Mouse (Mus musculus): Measurements from ENCODE around the gene Dhh.

Dhh gene

DNA sequence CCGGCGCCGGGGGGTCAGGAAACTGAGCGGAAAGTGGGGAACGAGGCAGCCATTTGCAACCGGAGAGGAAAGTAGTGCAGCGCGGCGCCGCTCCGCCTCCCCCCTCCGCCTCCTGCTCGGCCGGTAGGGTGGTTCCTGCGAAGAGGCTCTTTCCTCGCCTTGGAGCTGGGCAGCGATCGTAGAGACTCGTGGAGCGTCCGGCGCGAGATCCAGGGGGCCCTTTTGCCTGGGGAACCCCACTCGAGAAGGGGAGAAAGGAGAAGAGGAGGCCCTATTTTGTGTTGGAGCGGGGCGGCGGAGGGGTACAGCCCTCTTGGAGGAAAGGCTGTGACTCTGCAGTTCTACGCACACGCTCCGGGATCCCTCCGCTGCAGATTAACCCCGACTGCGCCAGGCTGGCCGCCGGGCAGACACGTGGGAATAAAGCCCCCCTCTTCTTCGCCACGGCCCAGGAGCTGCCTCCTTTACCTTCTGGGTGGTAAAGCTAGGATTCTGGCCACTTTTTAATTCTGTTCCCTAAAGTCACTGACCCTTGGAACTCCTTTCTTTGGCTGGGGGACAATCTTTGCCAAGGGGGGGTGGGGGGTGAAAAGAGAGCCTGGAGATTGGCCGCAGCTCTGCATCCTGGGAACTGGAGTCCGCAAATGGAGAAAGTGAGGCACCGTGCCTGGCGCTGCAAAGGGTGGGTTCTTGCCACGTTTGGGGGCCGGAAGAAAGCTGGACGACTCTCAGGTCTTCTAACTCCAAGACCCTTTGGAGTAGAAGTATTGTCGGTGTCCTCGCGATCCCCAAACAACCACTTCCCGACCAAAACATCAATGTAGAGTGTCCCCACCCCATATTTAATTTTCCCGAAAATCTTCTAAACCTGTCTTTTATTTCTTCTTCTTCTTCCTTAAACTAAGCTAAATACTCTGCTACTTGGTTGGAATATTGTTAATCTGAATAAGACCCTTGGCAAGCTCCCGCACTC lies 26.1 kb downstream of the Dhh start:
- DNase-seq (ENCODE audit: extremely low read depth, low read depth) = peak; percentile 93

DNA sequence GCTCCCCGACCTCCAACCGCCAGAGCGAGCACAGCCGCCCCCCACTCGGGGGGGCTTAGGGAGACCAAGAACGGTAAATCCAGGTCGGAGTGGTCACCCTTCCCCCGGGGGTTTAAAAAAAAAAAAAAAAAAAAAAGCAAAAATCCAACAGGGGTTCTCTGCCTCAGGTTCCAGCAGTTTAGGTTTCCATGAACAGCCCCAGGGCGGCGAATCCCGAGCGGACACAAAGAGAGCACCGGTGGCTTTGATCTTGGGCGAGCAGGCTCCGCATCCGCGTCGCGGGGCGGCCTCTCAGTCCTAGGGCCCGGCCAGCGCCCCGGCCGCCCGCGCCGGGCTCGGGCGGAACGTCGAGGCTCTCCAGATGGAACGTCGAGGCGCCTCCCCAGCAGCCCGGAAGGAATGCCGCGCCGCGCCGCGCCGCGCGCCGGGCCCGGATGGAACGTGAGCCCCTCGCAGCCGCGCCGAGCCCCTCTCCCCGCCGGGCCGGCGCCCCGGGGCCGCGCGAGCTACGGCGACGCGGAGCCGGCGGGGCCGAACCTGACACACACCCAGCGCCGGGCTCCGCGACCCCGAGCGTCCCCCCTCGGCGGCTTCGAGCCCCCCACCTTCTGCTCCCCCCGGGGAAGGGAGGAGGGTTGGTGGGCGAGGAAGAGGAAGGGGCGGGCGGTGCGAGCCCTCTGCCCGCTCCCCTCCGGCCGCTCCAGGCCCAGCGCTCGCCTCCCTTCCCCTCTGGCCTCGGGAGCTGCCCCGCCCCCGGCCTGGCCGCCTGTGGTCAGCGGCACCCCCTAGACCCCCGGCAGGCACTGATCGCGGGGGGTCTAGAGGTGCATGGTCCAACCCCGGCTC lies 27.0 kb downstream of the Dhh start, which contains the start of gene Kmt2d:
Kmt2d (minus strand) TSS at position 135 of the 846 bp plus-strand sequence.
- DNase-seq (ENCODE audit: extremely low read depth, low read depth) = no peak

DNA sequence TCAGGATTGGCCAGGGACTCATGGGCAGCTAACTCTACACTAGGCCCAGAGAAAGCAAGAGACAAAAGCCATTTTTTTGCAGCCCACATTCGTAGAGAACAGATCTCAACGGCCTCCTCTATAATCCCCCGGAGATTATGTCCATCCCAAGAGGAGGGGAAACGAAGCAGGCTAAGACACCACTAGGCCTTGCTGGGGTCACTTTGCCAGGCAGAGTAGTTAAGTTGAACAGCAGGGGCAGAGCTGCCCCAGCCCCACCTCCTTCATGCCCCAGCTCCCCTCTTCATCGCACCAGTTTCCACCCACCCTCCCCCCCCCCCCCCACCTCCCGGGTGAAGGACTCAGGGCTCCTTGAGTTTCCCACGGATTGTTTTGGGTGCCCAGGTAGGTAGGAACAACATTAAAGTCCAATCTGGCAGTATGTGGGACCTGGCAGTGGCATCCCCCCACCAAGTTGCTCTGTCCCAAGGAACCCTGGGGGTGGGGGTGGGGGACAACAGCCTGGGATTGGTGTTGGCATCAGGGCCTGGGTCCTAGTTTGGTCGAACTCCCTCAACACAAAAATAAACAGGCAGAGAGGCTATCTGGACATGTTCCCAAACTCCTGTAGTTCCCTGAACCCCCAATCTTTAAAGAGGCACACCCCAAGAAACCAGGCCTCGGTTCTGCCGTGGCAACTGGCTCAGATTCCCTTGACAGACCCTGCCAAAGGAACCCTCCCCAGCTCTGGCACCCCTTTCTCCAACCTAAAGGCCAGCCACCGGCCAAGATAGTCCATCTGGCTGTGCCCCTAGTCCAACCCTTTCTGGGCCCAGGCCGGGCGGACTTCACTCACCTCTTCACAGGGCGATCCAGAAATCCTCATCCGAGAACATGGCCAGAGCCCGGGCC lies 27.9 kb downstream of the Dhh start:
- DNase-seq (ENCODE audit: extremely low read depth, low read depth) = no peak

DNA sequence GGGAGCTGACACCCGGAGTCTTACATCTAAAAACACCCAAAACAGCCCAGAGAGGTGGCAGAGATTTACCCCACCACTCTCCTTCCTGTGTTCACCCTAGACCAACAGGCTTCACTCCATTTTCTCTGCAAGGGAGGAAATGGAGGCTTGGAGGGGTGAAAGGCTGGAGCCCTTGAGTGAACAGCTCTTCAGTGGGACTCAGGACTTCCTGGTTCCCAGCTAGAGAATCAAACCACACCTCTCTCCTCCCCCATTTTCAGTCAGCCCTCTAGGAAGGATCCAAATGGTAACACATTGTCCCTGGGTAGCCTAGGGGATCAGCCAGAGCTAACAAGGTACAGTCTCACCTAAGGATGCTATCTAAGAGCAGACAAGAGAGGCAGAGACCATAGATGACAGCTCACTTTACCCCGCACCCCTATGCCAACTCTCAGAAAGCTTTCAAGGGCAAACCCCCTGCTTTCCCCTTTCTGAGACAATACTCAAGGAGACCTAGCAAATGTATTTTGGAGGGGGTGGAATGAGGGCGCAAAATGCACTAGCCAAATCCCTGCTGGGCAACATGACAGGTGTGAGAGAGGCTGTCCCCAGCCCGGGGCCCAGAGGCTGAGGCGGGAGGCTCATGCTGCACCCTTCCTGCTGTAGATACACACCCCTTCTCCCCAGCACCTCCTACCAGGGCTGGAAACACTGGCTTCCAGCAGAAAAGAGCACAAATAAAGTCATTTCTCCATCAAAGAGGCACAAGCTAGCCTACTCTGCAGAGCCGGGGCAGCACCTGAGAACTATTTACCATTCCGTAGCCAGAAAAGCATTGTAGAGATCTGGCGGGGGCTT lies 28.8 kb downstream of the Dhh start:
- DNase-seq (ENCODE audit: extremely low read depth, low read depth) = no peak

DNA sequence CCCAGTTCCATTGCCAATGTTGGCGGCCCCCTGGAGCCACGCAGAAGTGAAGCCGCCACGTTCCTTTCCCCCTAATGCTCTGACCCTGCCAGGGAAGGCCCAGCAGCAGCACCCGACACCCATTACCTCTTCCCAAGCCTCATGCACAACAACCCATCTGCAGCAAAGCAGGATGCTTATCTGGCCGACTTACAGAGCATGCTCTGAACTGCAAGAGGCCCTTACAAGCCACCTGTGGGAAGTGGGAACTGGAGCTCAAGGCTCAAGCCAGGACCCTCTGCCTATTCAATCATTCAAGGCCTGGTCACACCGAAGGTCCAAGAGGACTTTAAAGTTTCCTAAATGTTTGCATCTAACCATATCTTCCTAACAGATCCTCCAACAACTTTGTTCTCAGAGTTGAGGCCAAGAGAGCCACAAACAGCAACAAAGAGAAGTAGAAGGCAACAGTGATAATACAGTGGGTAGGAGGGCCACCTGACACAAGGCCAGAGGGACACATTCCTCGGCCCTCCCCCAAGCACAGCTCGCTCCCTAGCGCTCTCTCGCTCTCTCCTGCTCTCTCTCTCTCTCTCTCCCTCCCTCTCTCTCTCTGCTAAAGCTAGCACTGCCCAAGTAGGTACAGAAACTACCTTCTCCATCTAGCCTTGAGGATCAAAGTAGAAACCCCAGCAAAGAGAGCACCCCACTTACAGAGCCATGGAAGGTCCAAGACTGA lies 29.8 kb downstream of the Dhh start:
- DNase-seq (ENCODE audit: extremely low read depth, low read depth) = no peak

DNA sequence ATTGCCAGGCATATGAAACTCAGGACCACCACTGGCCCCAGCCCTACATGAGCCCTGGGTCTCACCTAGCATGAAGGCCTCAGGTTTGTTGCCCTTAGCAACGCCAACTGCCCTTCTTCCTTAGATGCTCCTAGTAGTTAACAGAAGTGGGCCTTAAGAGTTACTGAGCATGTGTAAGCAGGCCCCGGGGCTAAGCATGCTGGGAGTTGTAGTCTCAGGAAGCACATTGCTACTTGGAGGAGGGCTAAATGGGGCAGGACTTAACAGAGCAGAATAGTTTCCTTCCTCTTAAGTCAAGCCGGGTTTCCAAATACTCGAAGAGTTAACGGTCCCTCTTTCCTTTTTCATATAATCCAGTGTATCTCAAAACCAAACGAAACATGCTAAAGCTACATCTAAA lies 31.0 kb downstream of the Dhh start:
- peak; percentile 86 for DNase-seq (ENCODE audit: extremely low read depth, low read depth)

DNA sequence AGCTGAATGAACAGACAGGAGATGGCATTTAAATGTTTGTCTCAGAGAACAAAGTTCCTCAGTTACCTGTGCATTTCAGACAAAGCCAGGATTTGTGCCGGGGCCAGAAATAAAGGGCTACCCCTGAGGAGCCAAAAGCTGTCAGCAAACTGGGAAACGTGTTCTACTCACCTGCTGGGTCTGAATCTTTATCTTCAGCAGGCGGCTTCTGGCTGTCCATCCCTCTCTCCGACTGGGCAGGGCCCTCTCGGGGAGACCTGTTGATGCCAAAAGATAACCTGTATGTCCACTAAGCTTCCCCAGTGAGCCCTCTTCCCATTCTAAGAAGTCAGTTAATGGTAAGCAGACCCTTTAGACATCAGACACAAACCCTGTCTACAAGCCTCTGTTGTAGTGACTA lies 31.8 kb downstream of the Dhh start:
- DNase-seq (ENCODE audit: extremely low read depth, low read depth) = no peak

DNA sequence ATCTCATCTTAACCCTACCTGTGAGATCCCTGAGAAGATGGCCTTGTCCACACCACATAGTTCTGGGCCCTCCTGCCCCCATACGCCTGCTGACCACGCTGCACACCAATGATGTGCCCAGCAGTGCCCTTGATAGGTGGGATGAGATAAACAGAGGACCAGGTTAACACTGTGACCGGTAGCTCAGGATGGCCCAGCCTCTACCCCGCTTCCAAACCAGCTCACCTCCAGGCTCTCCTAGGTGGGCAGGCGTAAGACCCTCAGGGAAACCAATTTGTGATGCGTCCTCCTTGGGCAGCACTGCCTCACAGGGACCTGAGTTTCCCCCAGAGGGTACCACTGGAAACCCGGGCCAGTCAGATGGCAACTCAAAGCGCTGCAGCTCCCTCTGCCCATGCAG lies 32.6 kb downstream of the Dhh start:
- no peak for DNase-seq (ENCODE audit: extremely low read depth, low read depth)

DNA sequence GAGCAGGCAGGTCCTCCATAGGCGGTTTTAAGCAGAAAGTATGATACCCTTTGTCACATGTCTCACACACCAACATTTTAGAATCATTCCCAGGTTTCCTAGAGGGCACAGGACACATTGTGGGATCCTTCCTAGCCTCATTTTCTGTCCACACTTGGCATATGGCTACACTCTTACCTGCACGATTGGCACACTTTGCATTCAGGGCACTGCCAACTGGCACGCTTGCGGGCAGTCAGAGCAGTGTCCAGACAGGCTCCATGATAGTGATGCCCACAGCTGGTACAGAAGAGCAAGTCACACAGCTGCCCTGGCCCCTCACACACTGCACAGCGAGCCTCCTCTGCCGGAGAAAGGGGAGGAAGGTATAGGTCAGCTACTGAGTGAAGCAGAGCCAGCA lies 33.4 kb downstream of the Dhh start:
- DNase-seq (ENCODE audit: extremely low read depth, low read depth) = no peak

DNA sequence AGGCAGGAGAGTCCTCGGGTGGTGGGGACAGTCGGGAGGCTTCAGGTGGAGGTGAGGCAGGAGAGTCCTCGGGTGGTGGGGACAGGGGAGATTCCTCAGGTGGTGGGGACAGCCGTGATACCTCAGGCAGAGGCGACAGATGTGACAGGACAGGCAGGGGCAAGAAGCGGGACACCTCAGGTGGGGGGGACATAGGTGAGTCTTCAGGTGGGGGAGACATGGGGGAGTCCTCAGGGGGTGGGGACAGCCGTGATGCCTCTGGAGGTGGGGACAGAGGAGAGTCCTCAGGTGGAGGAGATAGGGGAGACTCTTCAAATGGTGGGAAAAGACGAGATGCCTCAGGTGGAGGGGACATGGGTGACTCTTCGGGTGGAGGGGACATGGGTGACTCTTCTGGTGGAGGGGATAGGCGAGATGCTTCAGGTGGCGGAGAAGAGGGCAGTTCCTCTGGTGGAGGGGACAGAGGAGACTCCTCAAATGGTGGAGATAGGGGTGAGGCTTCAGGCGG lies 34.8 kb downstream of the Dhh start:
- DNase-seq (ENCODE audit: extremely low read depth, low read depth) = no peak

DNA sequence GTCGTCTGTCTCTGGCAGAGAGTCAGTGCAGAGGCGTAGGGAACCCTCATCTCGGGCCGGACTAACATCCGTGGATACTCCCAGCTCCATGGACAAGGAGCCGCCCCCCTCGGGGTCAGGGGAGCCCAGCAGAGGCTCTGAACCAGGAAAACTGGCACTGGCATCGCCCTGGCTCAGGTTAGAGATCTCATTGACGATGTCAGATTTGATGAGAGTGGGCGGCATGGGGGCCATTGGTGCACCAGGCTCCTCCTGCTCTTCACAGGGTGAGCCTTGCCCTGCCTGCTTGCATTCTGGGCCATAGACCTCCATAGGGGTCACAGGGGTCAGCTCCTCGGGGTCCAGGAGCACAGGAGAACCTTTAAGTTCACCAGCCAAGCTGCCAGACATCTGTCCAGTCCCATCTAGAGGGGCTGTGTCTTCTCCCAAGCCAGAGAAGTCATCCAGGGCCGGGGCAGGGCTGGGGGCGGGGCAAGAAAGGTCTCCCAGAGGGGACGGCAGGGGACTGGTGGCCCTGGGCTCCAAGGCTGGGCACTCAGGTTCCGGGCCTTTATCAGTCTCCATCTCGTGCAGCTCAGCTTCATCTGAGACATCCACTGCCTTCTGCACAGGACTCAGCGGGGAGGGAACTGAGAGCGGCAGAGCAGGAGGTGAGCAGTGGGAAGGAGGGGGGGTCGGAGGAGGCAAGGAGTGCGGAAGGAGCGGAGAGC lies 36.5 kb downstream of the Dhh start:
- no peak for DNase-seq (ENCODE audit: extremely low read depth, low read depth)

DNA sequence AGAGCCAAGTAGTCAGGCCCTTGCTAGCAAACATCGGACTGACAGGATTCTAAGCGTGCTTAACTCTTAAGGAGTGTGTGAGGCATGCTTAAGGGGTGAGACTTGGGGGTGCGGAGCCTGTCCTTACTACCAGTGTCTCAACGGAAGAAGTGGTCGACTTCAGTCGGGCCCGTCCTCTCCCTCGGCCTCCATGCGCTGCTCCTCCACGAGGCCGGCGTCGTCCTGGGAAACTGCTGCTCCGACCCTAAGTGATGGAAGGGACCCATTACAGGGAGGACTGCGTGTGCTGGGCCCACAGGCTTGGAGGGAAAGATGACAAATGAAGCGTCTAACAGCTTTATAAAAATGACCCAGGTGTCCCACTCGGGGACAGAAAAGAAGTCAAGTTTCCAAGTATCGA lies 37.4 kb downstream of the Dhh start:
- DNase-seq (ENCODE audit: extremely low read depth, low read depth) = no peak

DNA sequence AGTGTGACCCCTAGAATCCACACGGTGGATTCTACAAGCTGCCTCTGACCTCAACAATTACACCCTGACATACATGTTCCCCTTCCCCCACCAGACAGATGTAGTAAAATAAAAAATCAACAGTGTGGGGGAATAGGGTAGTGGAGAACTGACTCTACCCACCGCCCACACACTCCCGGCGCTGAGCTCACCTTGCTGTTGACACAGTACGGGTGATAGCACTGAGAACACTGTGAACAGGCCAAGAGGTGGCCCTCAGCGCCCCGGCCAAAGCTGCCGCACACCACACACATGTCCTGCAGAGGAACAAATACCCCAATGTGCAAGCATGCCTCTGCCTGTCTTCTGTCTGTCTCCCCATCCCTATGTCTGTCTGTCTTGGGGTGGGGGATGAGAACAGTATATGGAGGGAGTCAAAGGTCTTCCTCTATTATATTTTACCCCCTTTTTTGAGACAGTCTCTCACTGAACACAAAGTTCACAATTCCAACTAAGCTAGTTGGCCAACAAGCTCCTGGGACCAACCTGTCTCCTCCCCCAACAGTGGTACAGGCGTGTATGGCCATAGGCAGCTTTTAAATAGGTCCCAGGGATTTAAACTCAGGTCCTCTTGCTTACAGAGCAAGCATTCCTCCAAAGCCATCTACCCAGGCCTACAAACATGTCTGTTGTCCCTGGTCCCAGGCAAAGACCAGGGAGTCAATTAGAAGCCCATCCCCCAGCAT lies 38.9 kb downstream of the Dhh start:
- DNase-seq (ENCODE audit: extremely low read depth, low read depth) = no peak

DNA sequence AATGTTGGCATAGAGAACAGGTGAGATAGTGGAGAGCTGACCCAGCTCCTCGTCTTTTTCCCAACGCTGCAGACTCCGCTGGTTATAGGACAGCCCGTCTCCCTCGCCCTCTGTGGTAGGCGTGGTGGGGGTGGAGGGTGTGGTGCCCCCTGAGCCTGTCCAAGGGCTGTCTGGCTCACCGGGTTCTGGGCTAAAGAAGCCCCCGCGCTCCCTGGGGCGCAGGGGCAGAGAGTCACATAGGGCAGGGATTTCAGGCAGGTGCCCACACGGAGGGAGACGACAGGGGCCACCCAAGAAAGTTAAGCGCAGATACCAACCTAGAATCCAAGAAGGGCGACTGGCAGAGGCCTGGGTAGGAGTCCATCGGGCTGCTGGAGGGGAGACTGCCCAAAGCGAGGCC lies 44.1 kb downstream of the Dhh start:
- no peak for DNase-seq (ENCODE audit: extremely low read depth, low read depth)

DNA sequence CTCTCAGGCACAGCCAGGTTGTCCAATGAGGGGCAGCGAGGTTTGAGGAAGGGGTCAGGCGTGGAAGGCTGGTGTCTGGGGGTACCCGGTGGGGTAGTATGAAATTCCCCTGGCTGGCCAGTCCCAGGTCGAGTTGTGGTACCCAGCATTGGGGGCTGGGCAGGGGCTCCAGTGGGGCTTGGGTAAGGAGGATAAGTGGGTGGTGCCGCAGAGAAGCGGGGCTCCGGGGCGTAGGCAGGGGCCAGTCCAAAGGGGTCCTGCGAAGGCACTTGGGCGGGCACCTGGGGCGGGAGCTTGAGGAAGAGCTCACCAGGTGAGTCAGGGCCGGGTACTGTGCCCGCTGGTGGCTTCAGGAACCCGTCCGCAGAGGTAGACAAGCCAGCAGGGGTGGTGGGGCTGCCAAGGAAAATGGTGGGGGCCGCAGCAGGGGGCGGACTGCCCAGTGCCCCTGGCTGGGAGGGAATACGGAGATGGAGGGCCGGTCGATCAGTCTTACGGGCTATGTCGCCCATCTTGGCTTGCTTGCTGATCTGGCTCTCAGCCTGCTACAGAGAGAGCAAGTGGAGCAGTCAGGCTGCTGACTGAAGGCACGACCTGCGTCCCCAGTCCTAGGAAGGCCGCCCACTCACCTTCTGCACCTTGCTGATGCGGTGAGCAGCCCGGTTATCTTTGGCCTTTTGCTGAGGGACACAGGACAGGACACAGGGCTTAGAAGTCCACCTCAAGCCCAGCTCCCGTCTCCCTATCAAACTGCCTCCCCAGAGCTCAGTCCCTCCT lies 45.0 kb downstream of the Dhh start:
- DNase-seq (ENCODE audit: extremely low read depth, low read depth) = no peak

DNA sequence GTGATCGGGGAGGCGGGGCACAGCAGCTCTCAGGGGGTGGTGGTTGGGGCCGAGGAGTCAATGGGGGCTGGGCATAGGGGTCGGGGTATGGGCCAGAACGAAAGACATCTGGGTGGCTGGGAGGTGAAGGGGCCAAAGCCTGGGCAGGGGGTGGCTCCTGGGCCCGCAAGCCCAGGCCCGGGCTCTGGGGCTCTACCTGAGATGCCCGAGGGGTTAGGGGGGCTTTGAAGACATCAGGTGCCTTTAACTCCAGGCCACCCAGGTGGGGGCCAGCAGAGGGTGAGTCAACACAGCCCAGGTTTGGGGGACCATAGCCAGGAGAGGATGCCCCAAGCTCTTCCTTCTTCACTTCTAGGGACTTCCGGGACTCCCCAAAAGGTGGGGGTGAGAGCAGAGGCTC lies 45.6 kb downstream of the Dhh start:
- no peak for DNase-seq (ENCODE audit: extremely low read depth, low read depth)

DNA sequence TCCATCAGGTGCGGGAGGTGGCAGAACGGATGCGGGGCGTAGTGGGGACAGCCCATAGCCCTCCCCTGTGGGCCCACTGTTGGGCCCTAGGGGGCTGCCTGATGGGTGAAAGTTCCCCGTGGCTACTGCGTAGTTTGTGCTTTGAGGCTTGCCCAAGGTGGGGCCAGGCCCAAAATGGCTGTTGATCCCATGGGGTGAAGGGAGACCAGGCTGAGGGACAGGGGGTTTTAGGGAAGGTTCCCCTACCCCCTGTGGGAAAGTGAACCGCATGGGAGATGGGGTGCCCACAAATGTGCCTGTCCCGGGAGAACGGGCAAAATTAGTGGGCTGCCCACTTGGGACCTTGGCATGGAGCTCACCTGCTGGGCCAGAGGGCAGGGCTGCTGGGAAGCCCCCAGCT lies 46.3 kb downstream of the Dhh start:
- DNase-seq (ENCODE audit: extremely low read depth, low read depth) = no peak

All from MEL-GATA-1-ER (cell line).